Mouse (Mus musculus) kidney, postnatal 0 days (tissue): ENCODE data around the gene Smim26. TPM values are rescaled to one million over a fixed set of nuclear protein-coding genes. Genes with fewer than 3 reads are reported as not detected.

Experiments used
- ATAC-seq: fragments of 200-750 bp; cut with Nextera tagmentation; replicated peaks from 2 replicates; pipeline ENCODE4 v1.8.0; 2017; ENCODE audit warnings: low read depth, moderate number of reproducible peaks, moderate TSS enrichment, moderate library complexity; ENCODE audit not compliant: low FRiP score
- DNase-seq: peaks from one replicate; pipeline ENCODE4 v3.0.0-alpha.2; 2016; ENCODE audit warnings: low spot score
- H3K27ac ChIP-seq: fragments of 300-500 bp; sonication (generic); 2 replicates; pipeline ENCODE4 v1.5.1; 2014; ENCODE audit warnings: mild to moderate bottlenecking
- H3K27me3 ChIP-seq: fragments of 300-500 bp; sonication (generic); 2 replicates; pipeline ENCODE4 v1.6.1; 2014; ENCODE audit warnings: low read length, mixed read lengths; ENCODE audit not compliant: insufficient read depth
- H3K36me3 ChIP-seq: fragments of 300-500 bp; sonication (generic); 2 replicates; pipeline ENCODE4 v1.6.1; 2014; ENCODE audit warnings: low read length, mixed read lengths; ENCODE audit not compliant: insufficient read depth
- H3K4me1 ChIP-seq: fragments of 300-500 bp; sonication (generic); replicated peaks from 2 replicates; pipeline ENCODE4 v1.6.1; 2014; ENCODE audit warnings: antibody characterized with exemption, low read length, mixed read lengths; ENCODE audit not compliant: insufficient read depth
- H3K4me2 ChIP-seq: fragments of 300-500 bp; sonication (generic); 2 replicates; pipeline ENCODE4 v1.6.1; 2014; ENCODE audit warnings: mild to moderate bottlenecking, low read length, moderate library complexity, mixed read lengths
- H3K4me3 ChIP-seq: fragments of 300-500 bp; sonication (generic); replicated peaks from 2 replicates; pipeline ENCODE4 v1.5.1; 2014; ENCODE audit warnings: low read depth, low read length
- H3K9ac ChIP-seq: fragments of 300-500 bp; sonication (generic); 2 replicates; pipeline ENCODE4 v1.6.1; 2014; ENCODE audit warnings: low read depth, low read length
- H3K9me3 ChIP-seq: fragments of 300-500 bp; sonication (generic); replicated peaks from 2 replicates; pipeline ENCODE4 v1.6.1; 2016; ENCODE audit warnings: low read length, inconsistent platforms, mixed read lengths
- CTCF ChIP-seq: IDR thresholded peaks from 2 replicates; pipeline ENCODE4 v1.5.1; 2016; ENCODE audit warnings: antibody characterized with exemption, low read depth, mild to moderate bottlenecking, moderate library complexity
- WGBS: fragments of 180-500 bp; shearing (Covaris S2); extraction: QIAGEN DNeasy Blood & Tissue Kit; methylation state at CpG from one replicate; pipeline ENCODE4 v1.1.7; 2014; 5-methylcytosine and 5-hydroxymethylcytosine counted together
- microRNA-seq: library from miRNA; unstranded; fragments of <30 nt; microRNA quantifications from one replicate; pipeline ENCODE4, GENCODE M21; 2016
- polyA plus RNA-seq: library from polyadenylated mRNA; unstranded; fragments of >200 nt; fragmentation: Nextera tagmentation; extraction: Ambion mirVana; gene quantifications from 2 replicates; pipeline ENCODE4 v1.2.1, GENCODE M21; 2015

Gene Smim26
- polyA plus RNA-seq, 1 experiment from 2014 or later: 90.6 TPM

- DNase-seq: no peak
- Histone ChIP-seq H3K4me2 (no peak overlapping the region), H3K9me3 (no peaks in the 10 kb centered on the region), H3K27me3 (no peaks in the 10 kb centered on the region), H3K27ac (no peak overlapping the region), H3K4me1 (no peaks in the 10 kb centered on the region), H3K9ac (no peak overlapping the region), H3K36me3 (no peaks in the 10 kb centered on the region), H3K4me3 (no peak overlapping the region)
- 75% methylated on average over 7 of the region's 7 CpGs for WGBS
- no peak for TF ChIP-seq CTCF
- no peak for ATAC-seq
Measured at GRCm38 (mm10) chr2:144640101-144640500, 46.2 kb downstream of the Smim26 start.

- no peaks in the 10 kb centered on the region for H3K36me3 ChIP-seq
- no peaks in the 10 kb centered on the region for H3K9me3 ChIP-seq
- H3K4me1 ChIP-seq: no peaks in the 10 kb centered on the region
- H3K27me3 ChIP-seq: no peaks in the 10 kb centered on the region
- ATAC-seq (no peak), DNase-seq (no peak)
- no peak overlapping the region for H3K9ac ChIP-seq
- no peak for TF ChIP-seq CTCF
- WGBS: 88% methylated on average over 4 of the region's 4 CpGs
- no peak overlapping the region for H3K4me3 ChIP-seq
- H3K27ac ChIP-seq: no peak overlapping the region
- no peak overlapping the region for H3K4me2 ChIP-seq
Measured at GRCm38 (mm10) chr2:144641991-144642390, 48.1 kb downstream of the Smim26 start.

Small RNAs within 50 kb of the gene (microRNA-seq; reads per million reads assigned to microRNA genes)
- gene Gm24823: not detected

Other genes with a start within 250 kb of the Smim26 start
- 36.5 and 37.5 TPM in 2 replicates for gene Kat14, start 225.1 kb upstream of the Smim26 start, polyA plus RNA-seq
- gene Pet117, start 225.1 kb upstream of the Smim26 start, polyA plus RNA-seq: 3.2 and 3.3 TPM in 2 replicates
- 1.5 and 1.7 TPM in 2 replicates for gene Dzank1, start 66.6 kb upstream of the Smim26 start, polyA plus RNA-seq
- 18.9 and 19.6 TPM in 2 replicates for gene Polr3f, start 66.3 kb upstream of the Smim26 start, polyA plus RNA-seq
- gene Rbbp9, start 43.2 kb upstream of the Smim26 start, polyA plus RNA-seq: 92.7 and 94.1 TPM in 2 replicates
- 118 and 128 TPM in 2 replicates for gene Sec23b, start 37.8 kb upstream of the Smim26 start, polyA plus RNA-seq
- 55.3 and 59.9 TPM in 2 replicates for gene Dtd1, start 5.8 kb downstream of the Smim26 start, polyA plus RNA-seq
- not detected in 2 replicates for gene Scp2d1, start 229.6 kb downstream of the Smim26 start, polyA plus RNA-seq